Mouse (Mus musculus) embryonic facial prominence, embryonic 11.5 days (tissue): Measurements from ENCODE around the gene Derl3. TPM values are rescaled to one million over a fixed set of nuclear protein-coding genes. Genes with fewer than 3 reads are reported as not detected.
"Not testable (repeated sequence)": the region's sequence is repeated elsewhere in the genome, so short reads cannot be mapped to it uniquely, and the experiment has no call there.

Experiments used
- ATAC-seq: fragments of 200-750 bp; cut with Nextera tagmentation; replicated peaks from 2 replicates; pipeline ENCODE4 v1.8.0; 2017; ENCODE audit warnings: low read depth; ENCODE audit not compliant: insufficient number of reproducible peaks, low FRiP score, low TSS enrichment
- DNase-seq: peaks from one replicate; pipeline ENCODE4 v3.0.0-alpha.2; 2015; ENCODE audit warnings: low spot score
- H3K27ac ChIP-seq: fragments of 300-500 bp; sonication (generic); replicated peaks from 2 replicates; pipeline ENCODE4 v1.5.1; 2014; ENCODE audit warnings: mild to moderate bottlenecking, low read depth, low read length, control low read depth
- H3K27me3 ChIP-seq: fragments of 300-500 bp; sonication (generic); 2 replicates; pipeline ENCODE4 v1.6.1; 2014; ENCODE audit warnings: mild to moderate bottlenecking, low read length, moderate library complexity, mixed read lengths; ENCODE audit not compliant: control insufficient read depth, insufficient read depth
- H3K36me3 ChIP-seq: fragments of 300-500 bp; sonication (generic); replicated peaks from 2 replicates; pipeline ENCODE4 v1.6.1; 2014; ENCODE audit warnings: low read depth, mild to moderate bottlenecking, low read length, moderate library complexity, mixed read lengths; ENCODE audit not compliant: control insufficient read depth, insufficient read depth
- H3K4me1 ChIP-seq: fragments of 300-500 bp; sonication (generic); 2 replicates; pipeline ENCODE4 v1.6.1; 2014; ENCODE audit warnings: low read length, mixed read lengths; ENCODE audit not compliant: control insufficient read depth, insufficient read depth
- H3K4me2 ChIP-seq: fragments of 300-500 bp; sonication (generic); 2 replicates; pipeline ENCODE4 v1.6.1; 2014; ENCODE audit warnings: low read depth, mild to moderate bottlenecking, control low read depth, low read length, moderate library complexity
- H3K4me3 ChIP-seq: fragments of 300-500 bp; sonication (generic); 2 replicates; pipeline ENCODE4 v1.5.1; 2014; ENCODE audit warnings: low read depth, low read length, control low read depth
- H3K9ac ChIP-seq: fragments of 300-500 bp; sonication (generic); replicated peaks from 2 replicates; pipeline ENCODE4 v1.6.1; 2014; ENCODE audit warnings: mild to moderate bottlenecking, control low read depth, low read length
- H3K9me3 ChIP-seq: fragments of 300-500 bp; sonication (generic); replicated peaks from 2 replicates; pipeline ENCODE4 v1.6.1; 2016; ENCODE audit warnings: mild to moderate bottlenecking, low read length, inconsistent platforms, mixed read lengths; ENCODE audit not compliant: control insufficient read depth
- WGBS: fragments of 180-500 bp; shearing (Covaris S2); extraction: QIAGEN DNeasy Blood & Tissue Kit; methylation state at CpG from one replicate; pipeline ENCODE4 v1.1.7; 2014; 5-methylcytosine and 5-hydroxymethylcytosine counted together
- polyA plus RNA-seq: library from polyadenylated mRNA; unstranded; fragments of >200 nt; fragmentation: Nextera tagmentation; extraction: Ambion mirVana; gene quantifications from 2 replicates; pipeline ENCODE4 v1.2.1, GENCODE M21; 2014

Derl3 gene
- polyA plus RNA-seq, 1 experiment from 2014 or later: 3.7 TPM

DNA sequence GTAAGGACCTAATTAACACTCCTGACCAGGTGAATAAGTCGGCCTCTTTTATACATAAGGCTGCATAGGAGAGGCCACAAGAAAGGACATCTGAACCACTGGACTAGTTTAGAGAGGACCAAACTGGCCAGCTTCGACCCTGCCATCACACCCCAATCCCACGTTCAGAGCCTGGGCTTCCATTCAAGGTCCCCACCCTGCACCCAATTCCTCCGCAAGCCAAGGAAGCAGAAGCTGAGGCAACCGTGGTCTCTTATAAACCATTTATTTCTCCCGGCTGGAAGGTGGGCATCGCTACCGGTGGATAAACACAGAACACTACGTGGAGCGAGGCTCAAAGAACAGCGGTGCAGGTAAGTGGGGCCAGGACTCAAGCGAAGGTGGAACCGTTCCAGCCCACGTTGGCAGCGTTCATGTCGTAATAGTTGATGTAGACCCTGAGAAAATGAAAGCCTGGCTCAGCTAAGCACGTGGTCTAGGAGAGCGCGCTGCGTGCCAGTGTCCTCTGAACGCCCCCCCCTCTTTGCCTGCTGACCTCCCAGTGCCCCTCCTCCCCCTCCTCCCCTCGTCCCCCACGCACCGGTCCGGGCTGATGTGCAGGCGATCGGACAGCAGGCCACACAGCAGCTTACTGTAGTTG is 34.0 kb upstream of the Derl3 start:
- WGBS: 2% methylated on average over 26 of the region's 27 CpGs
- Histone ChIP-seq H3K27me3 (no peaks in the 10 kb centered on the region), H3K4me2 (peak overlapping the region; percentile 68), H3K4me1 (no peaks in the 10 kb centered on the region; the same call in 1 of the 2 replicates), H3K9ac (peak overlapping the region; percentile 83), H3K4me3 (peak overlapping the region; percentile 72), H3K27ac (peak overlapping the region; percentile 86; the same call in 1 of the 2 replicates), H3K36me3 (peaks cover 3% of the 10 kb centered on the region; the same call in 1 of the 2 replicates), H3K9me3 (no peaks in the 10 kb centered on the region)
- DNase-seq (peak; percentile 77), ATAC-seq (peak; percentile 64)

DNA sequence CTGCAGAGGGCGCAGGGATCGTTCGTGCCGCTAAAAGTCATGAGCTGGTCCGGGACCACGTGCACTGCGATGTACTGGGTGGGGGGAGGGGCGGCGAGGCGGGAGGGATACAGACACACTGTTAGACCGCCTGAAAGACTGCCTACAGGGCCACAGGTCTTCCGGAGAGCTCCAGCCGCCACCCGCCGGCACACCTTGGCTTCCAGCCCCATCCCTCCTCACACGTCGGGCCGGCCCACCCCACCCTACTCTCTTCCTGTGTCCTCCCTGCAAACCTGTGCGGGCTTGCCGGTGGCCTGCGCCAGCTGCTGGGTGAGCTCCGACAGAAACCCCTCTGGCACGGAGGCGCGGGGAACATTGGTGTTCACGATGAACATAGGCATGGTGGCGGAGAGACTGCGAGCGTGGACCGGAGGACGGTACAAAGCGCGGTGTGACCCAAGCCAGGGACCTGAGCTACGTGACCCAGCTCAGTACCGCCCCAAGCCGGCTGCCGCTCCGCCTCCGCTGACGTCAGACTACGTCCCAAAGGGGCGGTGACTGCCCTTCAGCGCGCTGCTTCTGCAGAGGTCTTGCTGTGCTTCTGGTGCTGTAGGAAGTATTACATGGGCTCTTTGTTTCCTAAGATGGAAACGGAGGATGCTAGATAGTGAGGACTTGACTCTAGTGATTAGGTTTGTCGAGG is 33.3 kb upstream of the Derl3 start, which contains the start of gene Mif:
Gene Mif (minus strand): TSS at position 455 of the 685 bp plus-strand sequence.
- ATAC-seq (peak; percentile 95), DNase-seq (peak; percentile 95)
- Histone ChIP-seq H3K4me2 (peak within 1 kb of the TSS; percentile 68), H3K9ac (peak within 1 kb of the TSS; percentile 83), H3K27ac (peak within 1 kb of the TSS; percentile 86), H3K4me3 (peak within 1 kb of the TSS; percentile 72)
- H3K9me3 ChIP-seq, H3K36me3 ChIP-seq, H3K4me1 ChIP-seq, H3K27me3 ChIP-seq: not testable (repeated sequence)
- WGBS: under 1% methylated on average over 33 of the region's 46 CpGs

DNA sequence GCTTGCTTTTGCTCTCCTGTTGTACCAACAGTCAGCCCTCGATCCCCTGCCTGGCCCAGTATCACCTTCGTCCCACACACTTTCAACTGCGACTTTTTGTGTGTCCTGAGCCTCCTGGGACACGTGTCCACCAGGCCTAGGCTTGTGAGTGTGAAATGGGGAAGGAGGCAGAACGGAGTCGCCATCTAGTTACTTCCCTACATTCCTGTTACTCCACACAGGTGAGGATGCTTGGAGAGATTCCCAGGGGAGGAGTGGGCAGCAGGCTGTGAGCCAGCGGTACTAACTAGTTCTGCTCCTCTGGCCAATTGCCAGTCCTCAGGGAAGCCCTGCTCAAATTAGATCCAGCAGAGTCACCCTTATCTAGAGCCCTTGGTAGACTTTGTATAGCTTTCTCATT is 32.5 kb upstream of the Derl3 start:
- no peaks in the 10 kb centered on the region for H3K9me3 ChIP-seq
- ATAC-seq: no peak
- H3K4me3 ChIP-seq: no peak overlapping the region
- DNase-seq: no peak
- H3K4me2 ChIP-seq: no peak overlapping the region
- no peak overlapping the region; the same call in 1 of the 2 replicates for H3K27ac ChIP-seq
- H3K4me1 ChIP-seq: no peaks in the 10 kb centered on the region; the same call in 1 of the 2 replicates
- peaks cover 3% of the 10 kb centered on the region; the same call in 1 of the 2 replicates for H3K36me3 ChIP-seq
- H3K27me3 ChIP-seq: no peaks in the 10 kb centered on the region
- H3K9ac ChIP-seq: peak overlapping the region; percentile 83
- WGBS: 32% methylated on average over 7 of the region's 7 CpGs

DNA sequence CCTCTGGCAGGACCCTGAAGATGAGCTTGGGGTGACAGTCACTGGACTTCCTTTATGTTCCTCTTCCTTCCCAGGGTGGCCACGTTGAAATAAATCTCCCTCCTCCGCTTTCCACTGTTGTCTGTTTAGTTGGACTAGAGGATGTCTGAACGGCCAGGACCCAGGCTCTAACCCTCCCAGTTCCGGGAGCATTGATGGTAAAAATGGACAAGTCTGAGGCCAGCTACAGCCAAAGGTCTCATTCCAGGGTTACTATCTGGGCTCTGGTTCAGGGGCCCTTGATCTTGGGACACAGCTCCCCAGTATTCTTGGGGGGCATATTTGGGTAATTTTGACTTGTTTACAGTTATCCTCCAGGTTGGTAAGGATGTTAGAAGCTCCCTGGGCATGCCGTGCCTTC is 31.6 kb upstream of the Derl3 start:
- peaks cover 3% of the 10 kb centered on the region; the same call in 1 of the 2 replicates for H3K36me3 ChIP-seq
- ATAC-seq (no peak), DNase-seq (no peak)
- H3K27ac ChIP-seq: no peak overlapping the region
- H3K4me1 ChIP-seq: no peaks in the 10 kb centered on the region; the same call in 1 of the 2 replicates
- no peaks in the 10 kb centered on the region for H3K27me3 ChIP-seq
- no peaks in the 10 kb centered on the region for H3K9me3 ChIP-seq
- no peak overlapping the region for H3K4me3 ChIP-seq
- WGBS: 70% methylated on average over 5 of the region's 5 CpGs
- no peak overlapping the region for H3K9ac ChIP-seq
- H3K4me2 ChIP-seq: no peak overlapping the region

DNA sequence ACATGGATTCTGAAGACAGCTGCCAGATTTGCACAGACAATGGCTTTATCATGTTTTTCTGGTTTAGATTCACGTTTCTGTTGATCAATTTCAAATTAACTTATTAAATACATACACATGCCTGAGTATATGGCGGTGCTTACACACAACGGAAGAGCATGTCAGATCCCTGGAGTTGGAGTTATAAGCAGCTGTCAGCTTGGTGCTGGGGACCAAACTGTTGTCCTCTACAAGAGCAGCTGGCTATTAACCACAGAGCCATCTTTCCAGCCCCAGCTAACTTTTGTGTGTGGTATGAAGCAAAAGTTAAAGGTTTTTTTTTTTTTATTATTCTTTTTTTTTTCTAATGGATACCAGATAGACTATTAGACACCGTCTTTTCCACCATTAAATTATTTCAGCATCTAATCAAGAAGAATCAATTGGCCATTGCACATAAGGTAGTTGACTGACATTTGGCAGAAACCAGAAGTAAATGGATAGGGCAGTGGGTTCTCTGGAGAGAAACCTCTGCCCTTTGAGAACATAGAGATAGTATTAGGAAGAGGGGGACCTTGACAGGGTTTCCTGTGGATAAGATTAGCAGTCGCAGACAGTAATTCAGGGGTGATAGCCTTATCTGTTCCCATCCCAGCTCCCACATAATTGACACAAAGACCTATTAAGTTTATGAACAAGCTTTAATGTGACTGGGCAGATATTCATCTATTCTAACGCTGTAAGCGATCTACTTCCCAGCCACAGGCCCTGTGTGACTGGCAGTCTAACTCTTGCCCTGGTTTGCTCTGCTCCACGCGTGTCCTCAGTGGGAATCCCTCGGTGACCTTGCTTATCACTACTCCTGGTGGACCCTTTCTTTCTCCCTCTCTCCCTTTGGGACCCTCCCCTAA is 20.9 kb upstream of the Derl3 start:
- no peak overlapping the region for H3K27ac ChIP-seq
- H3K9me3 ChIP-seq: no peaks in the 10 kb centered on the region
- WGBS: 35% methylated on average over 10 of the region's 10 CpGs
- no peaks in the 10 kb centered on the region for H3K4me1 ChIP-seq
- peak overlapping the region; percentile 25 for H3K4me3 ChIP-seq
- H3K27me3 ChIP-seq: no peaks in the 10 kb centered on the region
- no peaks in the 10 kb centered on the region for H3K36me3 ChIP-seq
- H3K4me2 ChIP-seq: peak overlapping the region; percentile 50
- peak overlapping the region; percentile 43 for H3K9ac ChIP-seq
- ATAC-seq (no peak), DNase-seq (no peak)

DNA sequence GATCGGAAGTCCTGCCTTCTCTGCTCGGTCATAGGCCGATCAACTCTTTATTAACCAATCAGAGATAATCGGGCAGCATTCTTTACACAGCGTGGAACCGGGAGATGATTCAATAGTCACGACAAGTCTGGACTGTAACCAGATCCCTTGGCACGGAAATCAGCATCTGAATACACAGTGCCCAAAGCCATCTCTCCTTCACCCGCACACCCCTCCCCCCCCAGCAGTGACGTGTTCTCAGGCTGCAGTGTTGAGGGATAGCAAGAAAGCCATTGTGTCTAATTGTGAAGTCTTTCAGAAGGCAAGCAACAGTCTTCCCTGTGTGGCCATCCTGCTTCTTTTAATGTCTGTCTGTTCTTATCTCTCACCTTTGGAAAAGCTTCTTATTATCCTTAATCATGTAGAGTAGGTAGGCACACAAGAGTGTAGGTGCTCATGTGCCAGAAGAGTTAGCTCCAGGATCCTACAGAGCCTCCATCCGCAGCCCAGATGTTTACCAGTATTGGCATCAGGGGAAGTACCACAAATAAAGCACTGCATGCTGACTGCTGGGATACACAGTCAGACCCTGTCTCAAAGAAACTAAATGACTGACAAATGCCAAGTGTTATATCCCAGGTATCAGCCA is 20.2 kb upstream of the Derl3 start:
- no peaks in the 10 kb centered on the region for H3K36me3 ChIP-seq
- H3K4me1 ChIP-seq: no peaks in the 10 kb centered on the region
- H3K9ac ChIP-seq: peak overlapping the region; percentile 51
- H3K4me2 ChIP-seq: peak overlapping the region; percentile 50
- no peaks in the 10 kb centered on the region for H3K9me3 ChIP-seq
- ATAC-seq (peak; percentile 98), DNase-seq (peak; percentile 90)
- no peaks in the 10 kb centered on the region for H3K27me3 ChIP-seq
- WGBS: 2% methylated on average over 11 of the region's 11 CpGs
- peak overlapping the region; percentile 25 for H3K4me3 ChIP-seq
- peak overlapping the region; percentile 7; the same call in 1 of the 2 replicates for H3K27ac ChIP-seq

DNA sequence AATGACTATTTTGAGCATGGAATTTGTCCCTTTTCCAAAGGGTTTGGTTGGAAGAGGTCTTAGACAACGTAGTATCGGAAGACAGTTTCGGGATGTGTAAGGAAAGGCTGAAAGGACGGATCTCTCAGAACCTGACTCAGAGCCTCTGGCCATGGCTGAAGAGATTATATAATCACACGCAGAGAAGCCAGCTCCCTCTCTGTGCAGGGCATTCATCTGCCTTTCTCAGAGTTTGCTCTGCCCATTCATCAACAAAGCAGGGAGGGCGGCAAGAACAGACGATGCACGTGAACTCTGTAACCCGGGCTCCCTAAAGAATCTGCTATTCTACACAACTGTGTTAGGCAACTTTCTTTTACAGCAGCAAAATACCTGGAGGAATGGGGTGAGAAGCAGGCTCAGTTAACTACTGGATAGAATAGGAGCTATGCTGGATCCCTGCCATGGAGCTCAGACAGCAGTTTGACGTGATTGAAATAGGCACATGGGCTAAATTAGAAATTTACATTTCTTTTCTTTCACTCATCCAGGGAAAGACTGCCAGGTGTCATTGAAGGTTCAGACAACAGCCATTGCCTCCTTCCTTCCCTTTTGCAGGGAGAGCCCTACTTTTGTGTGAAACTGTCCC is 19.6 kb upstream of the Derl3 start:
- Histone ChIP-seq H3K4me1 (no peaks in the 10 kb centered on the region), H3K9me3 (no peaks in the 10 kb centered on the region), H3K4me2 (peak overlapping the region; percentile 50), H3K4me3 (peak overlapping the region; percentile 25; the same call in 1 of the 2 replicates), H3K27ac (peak overlapping the region; percentile 7; the same call in 1 of the 2 replicates), H3K36me3 (no peaks in the 10 kb centered on the region), H3K27me3 (no peaks in the 10 kb centered on the region), H3K9ac (peak overlapping the region; percentile 51)
- WGBS: 23% methylated on average over 10 of the region's 10 CpGs
- DNase-seq (no peak), ATAC-seq (no peak)
